Mouse (Mus musculus): ENCODE results near the gene Fgfr2. TPM values are rescaled to one million over a fixed set of nuclear protein-coding genes. Genes with fewer than 3 reads are reported as not detected.

Fgfr2 gene
- polyA plus RNA-seq, 1 experiment from 2014 or later = 86.9 TPM

GRCm38 (mm10) chr7:130590845-130591437 lies 2532.2 kb downstream of the Fgfr2 start:
- H3K4me1 ChIP-seq (ENCODE audit: control insufficient read depth, insufficient read depth, low read length) = no peaks in the 10 kb centered on the region
- no peak overlapping the region for H3K4me2 ChIP-seq (ENCODE audit: low read depth)
- no peak for ATAC-seq (ENCODE audit: insufficient read depth, low FRiP score, low TSS enrichment)
- WGBS = 86% methylated on average over 8 of the region's 8 CpGs
- no peaks in the 10 kb centered on the region for H3K9me3 ChIP-seq (ENCODE audit: control insufficient read depth, low read length)
- H3K27ac ChIP-seq (ENCODE audit: low read depth, low read length) = no peak overlapping the region
- no peaks in the 10 kb centered on the region for H3K27me3 ChIP-seq (ENCODE audit: control insufficient read depth, insufficient read depth, low read length)
- H3K4me3 ChIP-seq (ENCODE audit: low read depth, low read length) = no peak overlapping the region
- no peak for DNase-seq (ENCODE audit: low spot score)
- no peaks in the 10 kb centered on the region for H3K36me3 ChIP-seq (ENCODE audit: control insufficient read depth, insufficient read depth, low read length)
- no peak overlapping the region for H3K9ac ChIP-seq (ENCODE audit: low read length)

- H3K9ac ChIP-seq (ENCODE audit: low read length) = no peak overlapping the region
- H3K4me3 ChIP-seq (ENCODE audit: low read depth, low read length) = no peak overlapping the region
- no peak for ATAC-seq (ENCODE audit: insufficient read depth, low FRiP score, low TSS enrichment)
- H3K27me3 ChIP-seq (ENCODE audit: control insufficient read depth, insufficient read depth, low read length) = no peaks in the 10 kb centered on the region
- H3K4me2 ChIP-seq (ENCODE audit: low read depth) = no peak overlapping the region
- H3K27ac ChIP-seq (ENCODE audit: low read depth, low read length) = no peak overlapping the region
- H3K4me1 ChIP-seq (ENCODE audit: control insufficient read depth, insufficient read depth, low read length) = no peaks in the 10 kb centered on the region
- 65% methylated on average over 13 of the region's 13 CpGs for WGBS
- H3K36me3 ChIP-seq (ENCODE audit: control insufficient read depth, insufficient read depth, low read length) = no peaks in the 10 kb centered on the region
- no peaks in the 10 kb centered on the region for H3K9me3 ChIP-seq (ENCODE audit: control insufficient read depth, low read length)
- DNase-seq (ENCODE audit: low spot score) = no peak
These were observed 2532.9 kb downstream of the Fgfr2 start for GRCm38 (mm10) chr7:130590081-130590828.

- Histone ChIP-seq H3K9me3 (ENCODE audit: control insufficient read depth, low read length) (no peaks in the 10 kb centered on the region), H3K4me3 (ENCODE audit: low read depth, low read length) (no peak overlapping the region), H3K4me1 (ENCODE audit: control insufficient read depth, insufficient read depth, low read length) (no peaks in the 10 kb centered on the region), H3K4me2 (ENCODE audit: low read depth) (no peak overlapping the region), H3K27me3 (ENCODE audit: control insufficient read depth, insufficient read depth, low read length) (no peaks in the 10 kb centered on the region), H3K27ac (ENCODE audit: low read depth, low read length) (no peak overlapping the region), H3K36me3 (ENCODE audit: control insufficient read depth, insufficient read depth, low read length) (no peaks in the 10 kb centered on the region), H3K9ac (ENCODE audit: low read length) (no peak overlapping the region)
- DNase-seq (ENCODE audit: low spot score) (no peak), ATAC-seq (ENCODE audit: insufficient read depth, low FRiP score, low TSS enrichment) (no peak)
- 82% methylated on average over 2 of the region's 2 CpGs for WGBS
These were observed 2536.6 kb downstream of the Fgfr2 start for GRCm38 (mm10) chr7:130586521-130587072.

- Histone ChIP-seq H3K4me3 (ENCODE audit: low read depth, low read length) (no peak overlapping the region), H3K36me3 (ENCODE audit: control insufficient read depth, insufficient read depth, low read length) (no peaks in the 10 kb centered on the region), H3K27me3 (ENCODE audit: control insufficient read depth, insufficient read depth, low read length) (no peaks in the 10 kb centered on the region), H3K9ac (ENCODE audit: low read length) (no peak overlapping the region), H3K27ac (ENCODE audit: low read depth, low read length) (no peak overlapping the region), H3K9me3 (ENCODE audit: control insufficient read depth, low read length) (no peaks in the 10 kb centered on the region), H3K4me2 (ENCODE audit: low read depth) (no peak overlapping the region), H3K4me1 (ENCODE audit: control insufficient read depth, insufficient read depth, low read length) (no peaks in the 10 kb centered on the region)
- WGBS = 81% methylated on average over 5 of the region's 5 CpGs
- no peak for ATAC-seq (ENCODE audit: insufficient read depth, low FRiP score, low TSS enrichment)
- no peak for DNase-seq (ENCODE audit: low spot score)
These were observed 2544.5 kb downstream of the Fgfr2 start for GRCm38 (mm10) chr7:130578607-130579006.

- WGBS = 96% methylated on average over 2 of the region's 2 CpGs
- H3K9me3 ChIP-seq (ENCODE audit: control insufficient read depth, low read length) = no peaks in the 10 kb centered on the region
- no peak for ATAC-seq (ENCODE audit: insufficient read depth, low FRiP score, low TSS enrichment)
These were observed 2545.1 kb downstream of the Fgfr2 start for GRCm38 (mm10) chr7:130578066-130578465.

GRCm38 (mm10) chr7:130577388-130578003 lies 2545.7 kb downstream of the Fgfr2 start, which contains the start of gene Tacc2:
TSS of gene Tacc2 (plus strand) at chr7:130577438.
- Histone ChIP-seq H3K36me3 (ENCODE audit: control insufficient read depth, insufficient read depth, low read length) (no peaks in the 10 kb centered on the region), H3K27ac (ENCODE audit: low read depth, low read length) (no peak within 1 kb of the TSS), H3K4me2 (ENCODE audit: low read depth) (peak within 1 kb of the TSS; percentile 6; the same call in 1 of the 2 replicates), H3K9ac (ENCODE audit: low read length) (no peak within 1 kb of the TSS), H3K4me3 (ENCODE audit: low read depth, low read length) (no peak within 1 kb of the TSS), H3K4me1 (ENCODE audit: control insufficient read depth, insufficient read depth, low read length) (no peaks in the 10 kb centered on the region), H3K27me3 (ENCODE audit: control insufficient read depth, insufficient read depth, low read length) (no peaks in the 10 kb centered on the region), H3K9me3 (ENCODE audit: control insufficient read depth, low read length) (no peaks in the 10 kb centered on the region)
- no peak for DNase-seq (ENCODE audit: low spot score)
- WGBS = 45% methylated on average over 15 of the region's 15 CpGs
- no peak for ATAC-seq (ENCODE audit: insufficient read depth, low FRiP score, low TSS enrichment)

More at GRCm38 (mm10) chr7:130578066-130578465, 2545.1 kb downstream of the Fgfr2 start:
- Histone ChIP-seq H3K9ac (ENCODE audit: low read length) (no peak overlapping the region), H3K4me2 (ENCODE audit: low read depth) (no peak overlapping the region), H3K27ac (ENCODE audit: low read depth, low read length) (no peak overlapping the region), H3K4me3 (ENCODE audit: low read depth, low read length) (no peak overlapping the region), H3K27me3 (ENCODE audit: control insufficient read depth, insufficient read depth, low read length) (no peaks in the 10 kb centered on the region), H3K4me1 (ENCODE audit: control insufficient read depth, insufficient read depth, low read length) (no peaks in the 10 kb centered on the region), H3K36me3 (ENCODE audit: control insufficient read depth, insufficient read depth, low read length) (no peaks in the 10 kb centered on the region)
- DNase-seq (ENCODE audit: low spot score) = no peak

GRCm38 (mm10) chr7:130576981-130577380 lies 2546.2 kb downstream of the Fgfr2 start:
- peak overlapping the region; percentile 6; the same call in 1 of the 2 replicates for H3K4me2 ChIP-seq (ENCODE audit: low read depth)
- no peak overlapping the region for H3K27ac ChIP-seq (ENCODE audit: low read depth, low read length)
- H3K36me3 ChIP-seq (ENCODE audit: control insufficient read depth, insufficient read depth, low read length) = no peaks in the 10 kb centered on the region
- H3K27me3 ChIP-seq (ENCODE audit: control insufficient read depth, insufficient read depth, low read length) = no peaks in the 10 kb centered on the region
- no peak overlapping the region for H3K4me3 ChIP-seq (ENCODE audit: low read depth, low read length)
- ATAC-seq (ENCODE audit: insufficient read depth, low FRiP score, low TSS enrichment) = no peak
- no peaks in the 10 kb centered on the region for H3K4me1 ChIP-seq (ENCODE audit: control insufficient read depth, insufficient read depth, low read length)
- H3K9me3 ChIP-seq (ENCODE audit: control insufficient read depth, low read length) = no peaks in the 10 kb centered on the region
- H3K9ac ChIP-seq (ENCODE audit: low read length) = no peak overlapping the region
- WGBS = 38% methylated on average over 10 of the region's 10 CpGs
- no peak for DNase-seq (ENCODE audit: low spot score)

GRCm38 (mm10) chr7:130574211-130574991 lies 2548.7 kb downstream of the Fgfr2 start:
- DNase-seq (ENCODE audit: low spot score) (no peak), ATAC-seq (ENCODE audit: insufficient read depth, low FRiP score, low TSS enrichment) (no peak)
- Histone ChIP-seq H3K27ac (ENCODE audit: low read depth, low read length) (no peak overlapping the region), H3K27me3 (ENCODE audit: control insufficient read depth, insufficient read depth, low read length) (no peaks in the 10 kb centered on the region), H3K4me3 (ENCODE audit: low read depth, low read length) (no peak overlapping the region), H3K9ac (ENCODE audit: low read length) (no peak overlapping the region), H3K9me3 (ENCODE audit: control insufficient read depth, low read length) (no peaks in the 10 kb centered on the region), H3K36me3 (ENCODE audit: control insufficient read depth, insufficient read depth, low read length) (no peaks in the 10 kb centered on the region), H3K4me1 (ENCODE audit: control insufficient read depth, insufficient read depth, low read length) (no peaks in the 10 kb centered on the region), H3K4me2 (ENCODE audit: low read depth) (no peak overlapping the region)
- 68% methylated on average over 13 of the region's 13 CpGs for WGBS
